Mouse (Mus musculus) heart, adult 8-10 months (tissue): Measurements from ENCODE around the gene Ccdc36. TPM values are rescaled to one million over a fixed set of nuclear protein-coding genes. Genes with fewer than 3 reads are reported as not detected.

Experiments
- DNase-seq: peaks from one replicate; pipeline ENCODE4 v3.0.0; 2022; ENCODE audit warnings: low spot score
- total RNA-seq, 4 experiments: library from RNA; stranded (reverse); gene quantifications; 2 replicates each; pipeline ENCODE4 v1.2.4; 2022

Ccdc36 gene
- total RNA-seq, 4 experiments from 2014 or later = not detected

GRCm38 (mm10) chr9:108378736-108379135 is 49.5 kb downstream of the Ccdc36 start:
- no peak for DNase-seq

- DNase-seq = no peak
Observed at GRCm38 (mm10) chr9:108378234-108378633, 50.0 kb downstream of the Ccdc36 start.

Other genes starting within 250 kb of the Ccdc36 start
- under 1 TPM; 0.05 to 0.06 (median 0.06) TPM for gene Bsn, start 238.1 kb downstream of the Ccdc36 start, total RNA-seq
- gene Dag1, start 164.5 kb downstream of the Ccdc36 start, total RNA-seq = 100 to 1,000 TPM; 291 to 330 (median 302) TPM
- 10 to 100 TPM; 23.0 to 32.5 (median 28.5) TPM for gene Nicn1, start 138.1 kb downstream of the Ccdc36 start, total RNA-seq
- 1 to 10 TPM; 3.8 to 6.5 (median 4.9) TPM for gene Amt, start 131.6 kb downstream of the Ccdc36 start, total RNA-seq
- gene Rhoa, start 122.4 kb downstream of the Ccdc36 start, total RNA-seq = 100 to 1,000 TPM; 196 to 229 (median 224) TPM
- 10 to 100 TPM; 66.6 to 85.9 (median 81.5) TPM for gene Tcta, start 122.3 kb downstream of the Ccdc36 start, total RNA-seq
- gene Gpx1, start 89.6 kb downstream of the Ccdc36 start, total RNA-seq = 100 to 1,000 TPM in 1 of 4 experiments, 10 to 100 TPM in 3; 67.6 to 101 (median 81.7) TPM
- 10 to 100 TPM; 77.0 to 83.3 (median 79.8) TPM for gene Usp4, start 80.6 kb downstream of the Ccdc36 start, total RNA-seq
- gene 1700102P08Rik, start 35.7 kb downstream of the Ccdc36 start, total RNA-seq = 1 to 10 TPM in 2 of 4 experiments, under 1 TPM in 2; 0.73 to 1.5 (median 1.1) TPM
- not detected for gene BC048562, start 8.0 kb upstream of the Ccdc36 start, total RNA-seq
- 10 to 100 TPM; 21.3 to 28.3 (median 26.7) TPM for gene Ccdc71, start 32.0 kb upstream of the Ccdc36 start, total RNA-seq
- 1 to 10 TPM; 3.9 to 6.7 (median 5.8) TPM for gene Klhdc8b, start 33.1 kb upstream of the Ccdc36 start, total RNA-seq
- gene Lamb2, start 51.3 kb upstream of the Ccdc36 start, total RNA-seq = 100 to 1,000 TPM; 342 to 366 (median 351) TPM
- gene Usp19, start 62.1 kb upstream of the Ccdc36 start, total RNA-seq = 100 to 1,000 TPM in 3 of 4 experiments, 10 to 100 TPM in 1; 92.9 to 109 (median 102) TPM
- gene Qars, start 79.2 kb upstream of the Ccdc36 start, total RNA-seq = 10 to 100 TPM; 76.7 to 84.2 (median 80.1) TPM
- gene Qrich1, start 88.3 kb upstream of the Ccdc36 start, total RNA-seq = 10 to 100 TPM; 55.6 to 70.2 (median 61.7) TPM
- gene Impdh2, start 131.8 kb upstream of the Ccdc36 start, total RNA-seq = 10 to 100 TPM; 44.3 to 53.5 (median 47.9) TPM
- gene Ndufaf3, start 138.9 kb upstream of the Ccdc36 start, total RNA-seq = 10 to 100 TPM; 78.5 to 86.3 (median 81.1) TPM
- 10 to 100 TPM; 16.9 to 26.8 (median 24.1) TPM for gene Dalrd3, start 141.4 kb upstream of the Ccdc36 start, total RNA-seq
- 10 to 100 TPM; 12.9 to 18.1 (median 17.0) TPM for gene Wdr6, start 150.3 kb upstream of the Ccdc36 start, total RNA-seq
- gene P4htm, start 169.2 kb upstream of the Ccdc36 start, total RNA-seq = 10 to 100 TPM; 13.0 to 23.5 (median 14.6) TPM
- gene Arih2, start 220.9 kb upstream of the Ccdc36 start, total RNA-seq = 10 to 100 TPM; 41.7 to 50.7 (median 49.6) TPM
- gene Slc25a20, start 233.6 kb upstream of the Ccdc36 start, total RNA-seq = 100 to 1,000 TPM; 189 to 257 (median 218) TPM